Mouse (Mus musculus) lung, postnatal 36 days (tissue): ENCODE results near the gene D330045A20Rik.
"Not testable (repeated sequence)": the region's sequence is repeated elsewhere in the genome, so short reads cannot be mapped to it uniquely, and the experiment has no call there.

Experiments
- DNase-seq: peaks from one replicate; pipeline ENCODE4 v3.0.0; 2022; ENCODE audit warnings: mixed read lengths

D330045A20Rik gene

DNA sequence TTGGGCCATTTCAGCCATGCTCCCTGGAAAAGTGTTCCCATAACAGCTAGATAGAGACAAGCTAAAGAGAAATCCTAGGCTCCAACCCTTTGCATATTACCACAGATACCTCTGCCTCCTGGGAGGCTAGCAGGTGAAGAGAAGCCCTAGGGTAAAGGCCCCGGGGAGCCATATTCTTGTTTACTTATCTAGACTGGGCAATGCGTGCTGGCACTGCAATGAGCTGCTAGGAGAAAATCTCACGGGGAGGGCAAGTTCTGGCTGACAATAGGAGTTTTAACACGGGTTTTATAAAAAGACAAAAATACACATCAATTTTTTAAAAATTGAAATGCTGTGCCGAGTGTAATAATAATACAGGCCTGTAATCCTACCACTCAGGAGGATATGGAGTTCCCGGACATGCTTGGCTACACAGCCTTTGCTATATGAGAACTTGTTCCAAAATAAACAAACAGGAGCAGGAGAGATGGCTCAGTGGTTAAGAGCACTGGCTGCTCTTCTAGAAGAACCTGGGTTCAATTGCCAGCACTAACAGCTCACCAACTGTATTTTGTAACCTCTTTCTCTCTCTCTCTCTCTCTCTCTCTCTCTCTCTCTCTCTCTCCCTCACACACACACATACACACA lies 98.6 kb downstream of the D330045A20Rik start:
- DNase-seq: no peak

DNA sequence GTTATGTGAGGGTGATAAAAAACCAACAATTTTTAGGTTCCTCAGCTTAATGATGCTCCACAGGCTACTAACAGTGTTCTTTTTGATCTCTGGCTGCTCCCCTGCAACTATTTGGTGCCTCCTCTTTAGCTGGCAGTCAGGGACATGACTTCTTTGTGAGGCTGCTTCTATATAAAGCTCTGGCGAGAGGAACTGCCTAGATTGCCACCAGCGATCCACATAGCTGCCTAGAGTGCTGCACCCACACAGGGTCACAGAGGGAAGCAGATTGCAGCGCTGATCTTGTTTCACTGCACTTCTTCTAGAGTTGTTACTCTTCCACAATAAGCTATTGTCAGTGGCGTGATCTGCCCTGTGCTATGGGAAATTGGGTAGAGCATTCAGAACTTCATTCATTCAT lies 103.4 kb downstream of the D330045A20Rik start:
- DNase-seq: no peak

DNA sequence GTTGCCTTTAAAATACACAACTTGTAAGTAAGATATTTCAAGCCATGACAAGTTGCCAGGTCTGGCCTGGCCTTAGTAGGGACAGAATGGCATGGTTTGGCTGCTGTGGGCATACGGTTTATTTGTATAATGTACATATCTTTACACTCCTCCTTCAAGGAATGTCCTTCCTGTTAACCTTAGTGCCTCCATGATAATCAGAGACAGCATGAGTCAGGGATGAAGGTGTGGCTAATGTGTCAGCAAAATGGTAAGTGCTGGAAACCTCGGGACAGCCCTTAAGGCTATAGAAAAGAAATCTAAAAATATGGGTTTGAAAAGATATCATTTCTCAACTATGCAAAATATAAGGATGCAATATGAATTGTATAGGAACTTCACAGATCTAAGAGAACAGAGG lies 106.5 kb downstream of the D330045A20Rik start:
- DNase-seq: not testable (repeated sequence)

DNA sequence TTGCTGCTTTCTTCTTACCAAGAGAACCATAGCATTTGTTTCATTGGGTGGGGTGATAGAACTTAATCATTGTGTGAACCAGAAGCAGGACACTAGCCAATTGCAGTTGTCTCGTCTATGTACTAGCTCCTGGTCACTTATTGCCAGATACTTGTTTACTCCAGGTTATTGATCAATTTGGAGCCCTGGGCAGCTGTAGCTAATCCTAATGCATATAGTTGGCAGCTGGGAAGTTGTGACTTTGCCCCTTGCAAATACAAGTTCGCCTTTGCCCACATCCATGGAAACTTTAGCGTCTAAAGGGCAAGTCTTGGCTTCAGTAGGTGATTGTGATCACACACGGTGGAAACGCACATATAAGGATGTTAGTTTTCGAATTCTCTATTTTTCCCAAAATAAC lies 116.2 kb downstream of the D330045A20Rik start:
- DNase-seq: no peak
